Mouse (Mus musculus): ENCODE measurements around the gene Rgs19.

The Rgs19 gene

GRCm38 (mm10) chr2:181683381-181683780, 10.4 kb downstream of the Rgs19 start:
- no peak for DNase-seq (ENCODE audit: low spot score in 2 of 2)

- DNase-seq (ENCODE audit: low spot score in 2 of 2) = no peak
Observed at GRCm38 (mm10) chr2:181681978-181682377, 11.8 kb downstream of the Rgs19 start.

- DNase-seq (ENCODE audit: low spot score in 2 of 2) = peak in 1 of 2 experiments; percentile 33
Observed at GRCm38 (mm10) chr2:181680716-181681117, 13.1 kb downstream of the Rgs19 start.

GRCm38 (mm10) chr2:181679951-181680715, 13.6 kb downstream of the Rgs19 start, which contains the start of gene Tcea2:
Gene Tcea2 (plus strand): TSS chr2:181680310.
- DNase-seq (ENCODE audit: low spot score in 2 of 2) = peak; percentile 55 to 74

GRCm38 (mm10) chr2:181678780-181679179, 15.0 kb downstream of the Rgs19 start:
- DNase-seq (ENCODE audit: low spot score in 2 of 2) = peak; percentile 38 to 58

GRCm38 (mm10) chr2:181677755-181678098, 16.1 kb downstream of the Rgs19 start:
- no peak for DNase-seq (ENCODE audit: low spot score in 2 of 2)

GRCm38 (mm10) chr2:181677096-181677754, 16.6 kb downstream of the Rgs19 start:
- no peak for DNase-seq (ENCODE audit: low spot score in 2 of 2)

- DNase-seq (ENCODE audit: low spot score in 2 of 2) = no peak
Observed at GRCm38 (mm10) chr2:181676424-181676823, 17.4 kb downstream of the Rgs19 start.

GRCm38 (mm10) chr2:181675454-181675853, 18.3 kb downstream of the Rgs19 start:
- peak in 1 of 2 experiments; percentile 43 for DNase-seq (ENCODE audit: low spot score in 2 of 2)

- no peak for DNase-seq (ENCODE audit: low spot score in 2 of 2)
Observed at GRCm38 (mm10) chr2:181674934-181675333, 18.8 kb downstream of the Rgs19 start.

GRCm38 (mm10) chr2:181673501-181673900, 20.3 kb downstream of the Rgs19 start:
- no peak for DNase-seq (ENCODE audit: low spot score in 2 of 2)

GRCm38 (mm10) chr2:181671984-181672383, 21.8 kb downstream of the Rgs19 start:
- no peak for DNase-seq (ENCODE audit: low spot score in 2 of 2)

- no peak for DNase-seq (ENCODE audit: low spot score in 2 of 2)
Observed at GRCm38 (mm10) chr2:181671326-181671725, 22.5 kb downstream of the Rgs19 start, which contains the start of gene Sox18. Gene Sox18 (minus strand): TSS chr2:181671640.

- DNase-seq (ENCODE audit: low spot score in 2 of 2) = no peak
Observed at GRCm38 (mm10) chr2:181670913-181671311, 22.9 kb downstream of the Rgs19 start.

- DNase-seq (ENCODE audit: low spot score in 2 of 2) = no peak
Observed at GRCm38 (mm10) chr2:181670285-181670912, 23.4 kb downstream of the Rgs19 start.

GRCm38 (mm10) chr2:181663298-181663630, 30.5 kb downstream of the Rgs19 start:
- no peak for DNase-seq (ENCODE audit: low spot score in 2 of 2)

GRCm38 (mm10) chr2:181662620-181663297, 31.0 kb downstream of the Rgs19 start:
- no peak for DNase-seq (ENCODE audit: low spot score in 2 of 2)

- peak; percentile 50 to 54 for DNase-seq (ENCODE audit: low spot score in 2 of 2)
Observed at GRCm38 (mm10) chr2:181659609-181660055, 34.1 kb downstream of the Rgs19 start.

- peak in 1 of 2 experiments; percentile 29 for DNase-seq (ENCODE audit: low spot score in 2 of 2)
Observed at GRCm38 (mm10) chr2:181658930-181659555, 34.7 kb downstream of the Rgs19 start.

- no peak for DNase-seq (ENCODE audit: low spot score in 2 of 2)
Observed at GRCm38 (mm10) chr2:181658528-181658927, 35.2 kb downstream of the Rgs19 start.

- no peak for DNase-seq (ENCODE audit: low spot score in 2 of 2)
Observed at GRCm38 (mm10) chr2:181657441-181657840, 36.3 kb downstream of the Rgs19 start.

- DNase-seq (ENCODE audit: low spot score in 2 of 2) = no peak
Observed at GRCm38 (mm10) chr2:181656734-181657133, 37.0 kb downstream of the Rgs19 start, which contains the start of gene Gm29797. Gene Gm29797 (plus strand): TSS chr2:181657034.
